In the genomic region with DNA sequence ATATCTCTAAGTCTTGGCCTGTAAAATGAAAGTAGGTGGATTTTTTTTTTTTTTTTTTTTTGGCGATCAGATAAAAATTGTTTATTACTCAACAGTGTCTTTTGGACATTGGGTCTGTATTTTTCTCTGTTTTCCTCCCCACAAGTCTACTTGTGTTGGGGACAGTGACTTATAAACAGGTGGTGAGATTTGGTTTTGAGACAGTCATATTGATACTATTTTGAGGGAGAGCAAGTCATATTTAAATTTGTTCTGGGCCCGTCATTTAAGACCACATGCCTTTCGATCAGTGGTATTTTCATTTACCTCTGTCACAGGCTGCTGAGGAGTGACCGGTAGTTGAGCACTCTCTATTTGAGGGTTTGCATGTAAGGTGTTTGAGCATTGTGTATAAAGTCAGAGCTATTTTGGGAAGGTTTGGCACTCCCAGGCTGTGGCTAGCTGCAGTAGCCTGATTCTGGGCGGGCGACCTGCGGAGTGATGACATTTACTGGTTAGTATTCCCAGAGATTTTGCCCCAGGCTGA, we compare ENCODE assay signal across 8 mouse cellular contexts. TPM values are rescaled to one million over a fixed set of nuclear protein-coding genes. Genes with fewer than 3 reads are reported as not detected.
DNase-seq lines count a peak whose midpoint lies in the region; ATAC-seq and TF ChIP-seq lines count a peak whose summit lies in the region.
"Had no signal": no experiment of that assay in that cellular context is flagged by ENCODE, and none has a peak within 500 bp of the region (broad histone marks: within the 10 kb centered on the region; RNA-seq: fewer than 3 reads in every experiment).

No protein-coding gene starts in this region.

- H3K4me1 ChIP-seq in E14TG2a.4 (replicated peaks; ENCODE audit: low read depth, low read length), result peaks cover 67% of the 10 kb centered on the region
- peaks cover 30% of the 10 kb centered on the region for H3K4me1 ChIP-seq in forebrain, embryonic 15.5 days
- peaks cover 30% of the 10 kb centered on the region for H3K4me1 ChIP-seq in hindbrain, embryonic 13.5 days (replicated peaks)

- DNase-seq in adrenal gland, postnatal 36 days, result peak; percentile 20 to 37
- DNase-seq in neural tube, embryonic 10.5 days (ENCODE audit: extremely low spot score, low spot score), result peak; percentile 27
- DNase-seq in MN1 (ENCODE audit: low spot score), result no peak
- no peak for DNase-seq in ovary, adult 18-20 months (ENCODE audit: low spot score)

- H3K9me3 ChIP-seq in E14TG2a.4 (ENCODE audit: low read length), result peaks cover 7% of the 10 kb centered on the region; the same call in 1 of the 2 replicates
- H3K9me3 ChIP-seq in forebrain, embryonic 15.5 days, result no peaks in the 10 kb centered on the region
- H3K9me3 ChIP-seq in hindbrain, embryonic 13.5 days, result no peaks in the 10 kb centered on the region

- no peak overlapping the region for H3K9ac ChIP-seq in forebrain, embryonic 15.5 days (replicated peaks)
- H3K9ac ChIP-seq in hindbrain, embryonic 13.5 days, result 0 out of 2 replicates have a peak overlapping the region, but pooled peaks have one; percentile 49

- TF ChIP-seq CTCF in E14TG2a.4 (conservative IDR thresholded peaks at IDR 0.05; ENCODE audit: low read length), result no peak

- peak overlapping the region; percentile 88 for H3K4me2 ChIP-seq in forebrain, embryonic 15.5 days (replicated peaks)
- peak overlapping the region; percentile 82 for H3K4me2 ChIP-seq in hindbrain, embryonic 13.5 days

- peaks cover 44% of the 10 kb centered on the region for H3K36me3 ChIP-seq in E14TG2a.4 (ENCODE audit: insufficient read depth, low read length)
- no peaks in the 10 kb centered on the region for H3K36me3 ChIP-seq in forebrain, embryonic 15.5 days
- H3K36me3 ChIP-seq in hindbrain, embryonic 13.5 days, result no peaks in the 10 kb centered on the region

- no peak overlapping the region for H3K27ac ChIP-seq in forebrain, embryonic 15.5 days (replicated peaks)
- H3K27ac ChIP-seq in hindbrain, embryonic 13.5 days, result no peak overlapping the region

- no peak for ATAC-seq in forebrain, embryonic 15.5 days (replicated peaks)
- no peak for ATAC-seq in hindbrain, embryonic 13.5 days (ENCODE audit: low FRiP score)

- peak overlapping the region; percentile 94 for H3K4me3 ChIP-seq in E14TG2a.4 (replicated peaks; ENCODE audit: low read length)
- peak overlapping the region; percentile 92 for H3K4me3 ChIP-seq in forebrain, embryonic 15.5 days
- H3K4me3 ChIP-seq in hindbrain, embryonic 13.5 days, result peak overlapping the region; percentile 80

- 32% methylated on average over 7 of the region's 7 CpGs for WGBS in forebrain, embryonic 15.5 days
- WGBS in hindbrain, embryonic 13.5 days, result 14% methylated on average over 7 of the region's 7 CpGs

- no peaks in the 10 kb centered on the region for H3K27me3 ChIP-seq in E14TG2a.4 (ENCODE audit: insufficient read depth, low read length)
- no peaks in the 10 kb centered on the region for H3K27me3 ChIP-seq in forebrain, embryonic 15.5 days
- H3K27me3 ChIP-seq in hindbrain, embryonic 13.5 days, result no peaks in the 10 kb centered on the region

RNA-seq across cellular contexts. Expression of gene Usp28, which starts 1.5 kb away (rescaled TPM):
- total RNA-seq in adrenal gland, postnatal 36 days (2021), result 10 to 100 TPM in 1 of 2 experiments, 1 to 10 TPM in 1; 9.9 to 13.9 TPM
- 33.5 and 33.8 TPM in 2 replicates for polyA plus RNA-seq in forebrain, embryonic 15.5 days (2015; fragmentation: Nextera tagmentation; extraction: Ambion mirVana)
- polyA plus RNA-seq in hindbrain, embryonic 13.5 days (2015; fragmentation: Nextera tagmentation; extraction: Ambion mirVana), result 31.5 and 33.0 TPM in 2 replicates

RNA-seq across cellular contexts. Expression of gene Htr3b, which starts 21.9 kb away (rescaled TPM):
- total RNA-seq in adrenal gland, postnatal 36 days (2021), result under 1 TPM; 0.20 to 0.33 TPM
- polyA plus RNA-seq in forebrain, embryonic 15.5 days (2015; fragmentation: Nextera tagmentation; extraction: Ambion mirVana), result not detected in 2 replicates
- 0.28 and 0.45 TPM in 2 replicates for polyA plus RNA-seq in hindbrain, embryonic 13.5 days (2015; fragmentation: Nextera tagmentation; extraction: Ambion mirVana)
- polyA plus RNA-seq: spleen, adult 2 months had no signal

Comparison
In these comparisons a context has a peak if more than half of its experiments do, and no peak if none do; other contexts are left out.
1. DNase-seq: peak in adrenal gland, postnatal 36 days (2 of 2) and neural tube, embryonic 10.5 days (single experiment); none in MN1 (single experiment) and ovary, adult 18-20 months (single experiment).
2. Peak in every context shown above with its lines, with median percentiles within 50 percentile points of each other: H3K4me3 ChIP-seq.